Mouse (Mus musculus) CH12.LX (cell line): ENCODE results near the gene Scamp2. TPM values are rescaled to one million over a fixed set of nuclear protein-coding genes. Genes with fewer than 3 reads are reported as not detected.

Experiments used
- DNase-seq: peaks from one replicate; pipeline ENCODE4 v3.0.0-alpha.2; 2013; ENCODE audit errors: extremely low read depth
- H3K27ac ChIP-seq: 2 replicates; pipeline ENCODE4 v1.5.1; 2012; ENCODE audit warnings: low read depth, mild to moderate bottlenecking, control low read depth, moderate library complexity; ENCODE audit not compliant: insufficient read depth
- H3K27me3 ChIP-seq: replicated peaks from 2 replicates; pipeline ENCODE3; 2012; ENCODE audit warnings: inconsistent platforms
- H3K36me3 ChIP-seq, 2 experiments: replicated peaks in 1 of 2; 2 replicates each; pipeline versions ENCODE3 to v1.6.1; 2012; ENCODE audit warnings: inconsistent platforms in 1 of 2, low read length in 1 of 2, mild to moderate bottlenecking in 1 of 2, mixed read lengths in 1 of 2, moderate library complexity in 1 of 2; ENCODE audit not compliant: control insufficient read depth in 1 of 2, insufficient read depth in 1 of 2
- H3K4me1 ChIP-seq, 2 experiments: 2 replicates each; pipeline ENCODE4 v1.6.1; 2012; ENCODE audit warnings: inconsistent platforms in 1 of 2, moderate library complexity in 1 of 2; ENCODE audit not compliant: insufficient read depth in 2 of 2, control insufficient read depth in 1 of 2
- H3K4me2 ChIP-seq: 2 replicates; pipeline ENCODE4 v1.6.1; 2012; ENCODE audit warnings: low read depth, mild to moderate bottlenecking, control low read depth; ENCODE audit not compliant: poor library complexity, insufficient read depth, severe bottlenecking
- H3K4me3 ChIP-seq, 3 experiments: fragments of 150-350 bp in 1 of 3; sonication (generic) in 1 of 3; replicated peaks in 1 of 3; 2 replicates each; pipeline versions ENCODE3 to v1.5.1; 2011 to 2012; ENCODE audit warnings: low read depth in 2 of 3, low read length in 2 of 3, mild to moderate bottlenecking in 2 of 3, moderate library complexity in 2 of 3, control low read depth in 1 of 3, improper control_type of control experiment in 1 of 3, inconsistent platforms in 1 of 3, mixed read lengths in 1 of 3; ENCODE audit not compliant: poor library complexity in 1 of 3
- H3K79me2 ChIP-seq: replicated peaks from 2 replicates; pipeline ENCODE4 v1.6.1; 2012; ENCODE audit warnings: mild to moderate bottlenecking, moderate library complexity; ENCODE audit not compliant: control insufficient read depth, poor library complexity, insufficient read depth, severe bottlenecking; ENCODE audit errors: extremely low read depth
- H3K9ac ChIP-seq: 2 replicates; pipeline ENCODE4 v1.6.1; 2012; ENCODE audit warnings: low read depth, mild to moderate bottlenecking, control low read depth, moderate library complexity; ENCODE audit not compliant: insufficient read depth
- H3K9me3 ChIP-seq: replicated peaks from 2 replicates; pipeline ENCODE3; 2012; ENCODE audit warnings: low read length, inconsistent platforms, mixed read lengths
- BHLHE40 ChIP-seq: IDR thresholded peaks from 2 replicates; pipeline ENCODE4 v1.6.1; 2011; ENCODE audit warnings: mild to moderate bottlenecking, low read depth, low read length, improper control_type of control experiment
- CHD2 ChIP-seq: IDR thresholded peaks from 2 replicates; pipeline ENCODE4 v1.6.1; 2011; ENCODE audit warnings: low read length, improper control_type of control experiment
- E2F4 ChIP-seq: IDR thresholded peaks from 2 replicates; pipeline ENCODE4 v1.6.1; 2011; ENCODE audit warnings: low read depth, low read length, improper control_type of control experiment; ENCODE audit not compliant: insufficient replicate concordance
- EP300 ChIP-seq: IDR thresholded peaks from 2 replicates; pipeline ENCODE4 v1.6.1; 2011; ENCODE audit warnings: low read length, improper control_type of control experiment
- IRF4 ChIP-seq: IDR thresholded peaks from 2 replicates; pipeline ENCODE4 v1.6.1; 2014; ENCODE audit warnings: low read depth, mild to moderate bottlenecking, inconsistent platforms, low read length, improper control_type of control experiment
- JUN ChIP-seq: IDR thresholded peaks from 2 replicates; pipeline ENCODE4 v1.6.1; 2011; ENCODE audit warnings: low read depth, mild to moderate bottlenecking, low read length, improper control_type of control experiment, moderate library complexity; ENCODE audit not compliant: insufficient read depth
- MAX ChIP-seq: IDR thresholded peaks from 2 replicates; pipeline ENCODE4 v1.6.1; 2011; ENCODE audit warnings: low read length, improper control_type of control experiment
- MEF2A ChIP-seq: IDR thresholded peaks from 2 replicates; pipeline ENCODE4 v1.6.1; 2014; ENCODE audit warnings: low read depth, mild to moderate bottlenecking, inconsistent platforms, low read length, improper control_type of control experiment, borderline replicate concordance
- MYC ChIP-seq: IDR thresholded peaks from 2 replicates; pipeline ENCODE4 v1.6.1; 2011; ENCODE audit warnings: low read depth, mild to moderate bottlenecking, improper control_type of control experiment, low read length
- NELFE ChIP-seq: IDR thresholded peaks from 2 replicates; pipeline ENCODE4 v1.6.1; 2011; ENCODE audit warnings: low read depth, low read length, improper control_type of control experiment
- POLR2A ChIP-seq: IDR thresholded peaks from 2 replicates; pipeline ENCODE4 v1.6.1; 2011; ENCODE audit warnings: low read depth, mild to moderate bottlenecking, improper control_type of control experiment, low read length
- POLR2AphosphoS2 ChIP-seq: IDR thresholded peaks from 2 replicates; pipeline ENCODE4 v1.6.1; 2011; ENCODE audit warnings: low read depth, low read length, improper control_type of control experiment
- RAD21 ChIP-seq: IDR thresholded peaks from 2 replicates; pipeline ENCODE4 v1.6.1; 2011; ENCODE audit warnings: low read depth, mild to moderate bottlenecking, low read length, improper control_type of control experiment, moderate library complexity
- SIN3A ChIP-seq: IDR thresholded peaks from 2 replicates; pipeline ENCODE4 v1.6.1; 2012; ENCODE audit warnings: low read length, improper control_type of control experiment, inconsistent platforms
- UBTF ChIP-seq: IDR thresholded peaks from 2 replicates; pipeline ENCODE4 v1.6.1; 2012; ENCODE audit warnings: low read depth, mild to moderate bottlenecking, inconsistent platforms, low read length, improper control_type of control experiment, moderate library complexity
- USF1 ChIP-seq: IDR thresholded peaks from 2 replicates; pipeline ENCODE4 v1.6.1; 2014; ENCODE audit warnings: low read depth, mild to moderate bottlenecking, inconsistent platforms, low read length, improper control_type of control experiment
- ZKSCAN1 ChIP-seq: IDR thresholded peaks from 2 replicates; pipeline ENCODE4 v1.6.1; 2012; ENCODE audit warnings: low read depth, inconsistent platforms, low read length, improper control_type of control experiment, borderline replicate concordance
- ZNF384 ChIP-seq: IDR thresholded peaks from 2 replicates; pipeline ENCODE4 v1.6.1; 2012; ENCODE audit warnings: low read depth, low read length, improper control_type of control experiment, inconsistent platforms
- dilution Hi-C: fragments of 300-500 bp; cut with MboI; formaldehyde crosslinking; loops from 2 replicates; pipeline ENCODE4 v1.14.3; 2020; ENCODE audit warnings: low sequenced_read_pairs; ENCODE audit not compliant: extremely low pct_unique_long_range_greater_than_20kb, extremely low pct_ligation_motif_present
- in situ Hi-C: fragments of 300-500 bp; cut with MboI; formaldehyde crosslinking; loops from 3 replicates; pipeline ENCODE4 v1.14.3; 2019; ENCODE audit warnings: low sequenced_read_pairs, low pct_ligation_motif_present, low pct_unique_long_range_greater_than_20kb, mixed read lengths
- polyA plus RNA-seq: library from polyadenylated mRNA; unstranded; fragments of >175 nt; gene quantifications from 2 replicates; pipeline ENCODE4 v1.2.1, GENCODE M21; 2012; ENCODE audit warnings: low read depth; ENCODE audit not compliant: insufficient read length
- total RNA-seq, 2 experiments: library from RNA; depleted of rRNA; stranded (reverse); fragments of 300-350 nt in 1 of 2; fragments of >200 nt in 1 of 2; gene quantifications; 2 replicates each; pipeline ENCODE4 v1.2.3; 2012 to 2014

Scamp2 gene
- total and polyA plus RNA-seq, 3 experiments: 46.4 to 91.6 (median 52.2) TPM

DNA sequence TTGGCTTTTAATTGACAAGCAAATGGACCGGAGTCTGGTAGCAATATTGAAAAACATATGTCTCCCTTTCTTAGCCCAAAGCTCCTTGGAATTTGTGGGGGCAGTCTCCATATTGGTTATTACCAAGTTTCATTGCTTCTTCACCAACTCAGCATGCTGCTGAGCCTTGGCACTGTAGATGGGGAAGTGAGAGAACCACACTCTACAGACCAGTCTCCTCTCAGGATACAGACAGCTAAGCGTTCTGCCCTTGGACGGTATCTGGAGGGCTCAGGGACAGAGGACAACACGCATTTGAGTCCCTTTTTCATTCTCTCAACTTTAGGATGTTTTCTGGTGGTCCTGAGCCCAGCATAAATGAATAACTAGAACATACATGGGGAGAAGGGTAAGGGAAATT is 2.1 kb upstream of the Scamp2 start:
- Histone ChIP-seq H3K79me2 (peaks cover 25% of the 10 kb centered on the region), H3K27ac (0 out of 2 replicates have a peak overlapping the region, but pooled peaks have one; percentile 3), H3K9me3 (no peaks in the 10 kb centered on the region), H3K4me1 (peaks cover 10 to 54% of the 10 kb centered on the region in 2 experiments), H3K4me3 (no peak overlapping the region), H3K27me3 (no peaks in the 10 kb centered on the region), H3K4me2 (no peak overlapping the region), H3K9ac (no peak overlapping the region), H3K36me3 (no peaks in the 10 kb centered on the region)
- no peak for DNase-seq
- TF ChIP-seq POLR2A: 0 out of 2 replicates have a peak, but pooled peaks have one; percentile 32
- TF ChIP-seq MYC: 0 out of 2 replicates have a peak, but pooled peaks have one; percentile 30
- no peak for TF ChIP-seq E2F4
- TF ChIP-seq CHD2: no peak
- TF ChIP-seq IRF4: peak; percentile 63; the same call in 1 of the 2 replicates
- peak; percentile 60 for TF ChIP-seq EP300
- dilution Hi-C loops (no loop called here), in situ Hi-C loops (no loop called here)

DNA sequence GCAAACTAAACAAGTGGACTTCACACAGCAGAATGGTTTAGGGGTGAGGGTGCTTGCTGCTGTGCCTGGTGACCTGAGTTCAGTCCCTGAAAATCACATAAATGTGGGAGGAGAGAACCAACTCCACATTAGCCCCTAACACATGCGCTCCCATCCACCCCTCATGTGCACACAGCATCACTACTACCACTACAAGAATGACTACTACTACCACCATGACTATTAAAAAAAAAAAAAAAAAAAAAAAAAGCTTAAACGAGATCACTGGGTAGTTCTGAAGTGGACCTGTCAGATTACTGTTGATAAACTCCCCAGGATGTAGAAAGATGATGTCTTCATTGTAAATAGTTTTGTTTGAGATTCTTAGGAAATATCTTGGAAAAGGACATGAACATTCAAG is 1.2 kb upstream of the Scamp2 start:
- DNase-seq: no peak
- no peak overlapping the region for H3K27ac ChIP-seq
- no peak overlapping the region for H3K4me3 ChIP-seq
- in situ Hi-C loops (no loop called here), dilution Hi-C loops (no loop called here)
- TF ChIP-seq UBTF (no peak), MYC (0 out of 2 replicates have a peak, but pooled peaks have one; percentile 34), SIN3A (peak; percentile 27; the same call in 1 of the 2 replicates), ZKSCAN1 (no peak), MEF2A (0 out of 2 replicates have a peak, but pooled peaks have one; percentile 24), USF1 (no peak), NELFE (no peak), ZNF384 (peak; percentile 90), IRF4 (peak; percentile 38; the same call in 1 of the 2 replicates), JUN (peak; percentile 27; the same call in 1 of the 2 replicates), BHLHE40 (peak; percentile 59), EP300 (peak; percentile 10; the same call in 1 of the 2 replicates), POLR2AphosphoS2 (no peak), MAX (0 out of 2 replicates have a peak, but pooled peaks have one; percentile 47), RAD21 (no peak)
- H3K9ac ChIP-seq: no peak overlapping the region
- H3K4me2 ChIP-seq: peak overlapping the region; percentile 11; the same call in 1 of the 2 replicates
- H3K9me3 ChIP-seq: no peaks in the 10 kb centered on the region
- peaks cover 34% of the 10 kb centered on the region for H3K79me2 ChIP-seq
- H3K36me3 ChIP-seq: no peaks in the 10 kb centered on the region
- H3K27me3 ChIP-seq: no peaks in the 10 kb centered on the region
- H3K4me1 ChIP-seq: peaks cover 11 to 62% of the 10 kb centered on the region in 2 experiments
